Mouse (Mus musculus): ENCODE measurements around the gene Zp3. TPM values are rescaled to one million over a fixed set of nuclear protein-coding genes. Genes with fewer than 3 reads are reported as not detected.

The Zp3 gene
- polyA plus RNA-seq, 1 experiment from 2014 or later, result not detected

GRCm38 (mm10) chr5:135946621-135947020, 33.3 kb upstream of the Zp3 start:
- no peak for ATAC-seq (ENCODE audit: insufficient number of reproducible peaks, insufficient read depth, low FRiP score, low TSS enrichment, low read depth)
- WGBS, result 71% methylated on average over 5 of the region's 5 CpGs
- Histone ChIP-seq H3K27ac (no peak overlapping the region), H3K4me3 (no peak overlapping the region), H3K27me3 (no peaks in the 10 kb centered on the region), H3K4me2 (no peak overlapping the region), H3K9ac (no peak overlapping the region), H3K9me3 (no peaks in the 10 kb centered on the region), H3K36me3 (no peaks in the 10 kb centered on the region), H3K4me1 (peaks cover 5% of the 10 kb centered on the region; the same call in 1 of the 2 replicates)

GRCm38 (mm10) chr5:135950710-135951412, 29.0 kb upstream of the Zp3 start:
- 81% methylated on average over 11 of the region's 11 CpGs for WGBS
- Histone ChIP-seq H3K4me2 (no peak overlapping the region), H3K9ac (no peak overlapping the region), H3K9me3 (no peaks in the 10 kb centered on the region), H3K36me3 (no peaks in the 10 kb centered on the region), H3K4me3 (no peak overlapping the region), H3K4me1 (peaks cover 5% of the 10 kb centered on the region; the same call in 1 of the 2 replicates), H3K27me3 (no peaks in the 10 kb centered on the region), H3K27ac (no peak overlapping the region)
- no peak for ATAC-seq (ENCODE audit: insufficient number of reproducible peaks, insufficient read depth, low FRiP score, low TSS enrichment, low read depth)

GRCm38 (mm10) chr5:135951660-135952059, 28.2 kb upstream of the Zp3 start:
- H3K4me2 ChIP-seq, result no peak overlapping the region
- no peaks in the 10 kb centered on the region for H3K9me3 ChIP-seq
- no peaks in the 10 kb centered on the region for H3K27me3 ChIP-seq
- no peaks in the 10 kb centered on the region for H3K36me3 ChIP-seq
- WGBS, result 94% methylated on average over 2 of the region's 2 CpGs
- H3K27ac ChIP-seq, result no peak overlapping the region
- H3K9ac ChIP-seq, result no peak overlapping the region
- no peak overlapping the region for H3K4me3 ChIP-seq
- ATAC-seq (ENCODE audit: insufficient number of reproducible peaks, insufficient read depth, low FRiP score, low TSS enrichment, low read depth), result no peak
- H3K4me1 ChIP-seq, result 0 out of 2 replicates have a peak, but pooled peaks cover under 1% of the 10 kb centered on the region

- no peak overlapping the region for H3K27ac ChIP-seq
- H3K4me2 ChIP-seq, result no peak overlapping the region
- WGBS, result 96% methylated on average over 2 of the region's 2 CpGs
- no peaks in the 10 kb centered on the region for H3K27me3 ChIP-seq
- H3K9ac ChIP-seq, result no peak overlapping the region
- H3K9me3 ChIP-seq, result no peaks in the 10 kb centered on the region
- no peaks in the 10 kb centered on the region for H3K36me3 ChIP-seq
- no peak for ATAC-seq (ENCODE audit: insufficient number of reproducible peaks, insufficient read depth, low FRiP score, low TSS enrichment, low read depth)
- peaks cover 4% of the 10 kb centered on the region; the same call in 1 of the 2 replicates for H3K4me1 ChIP-seq
- H3K4me3 ChIP-seq, result no peak overlapping the region
Measured at GRCm38 (mm10) chr5:135952830-135953229, 27.1 kb upstream of the Zp3 start.

- no peak for ATAC-seq (ENCODE audit: insufficient number of reproducible peaks, insufficient read depth, low FRiP score, low TSS enrichment, low read depth)
- no peaks in the 10 kb centered on the region for H3K27me3 ChIP-seq
- H3K36me3 ChIP-seq, result no peaks in the 10 kb centered on the region
- peaks cover 16% of the 10 kb centered on the region for H3K4me1 ChIP-seq
- H3K4me3 ChIP-seq, result no peak overlapping the region
- 87% methylated on average over 9 of the region's 9 CpGs for WGBS
- peak overlapping the region; percentile 83 for H3K27ac ChIP-seq
- no peaks in the 10 kb centered on the region for H3K9me3 ChIP-seq
- H3K9ac ChIP-seq, result no peak overlapping the region
- peak overlapping the region; percentile 48 for H3K4me2 ChIP-seq
Measured at GRCm38 (mm10) chr5:135956300-135957206, 23.3 kb upstream of the Zp3 start.

GRCm38 (mm10) chr5:135957207-135957974, 22.5 kb upstream of the Zp3 start:
- Histone ChIP-seq H3K36me3 (no peaks in the 10 kb centered on the region), H3K9ac (peak overlapping the region; percentile 60), H3K4me2 (peak overlapping the region; percentile 48), H3K4me3 (peak overlapping the region; percentile 44), H3K4me1 (peaks cover 20% of the 10 kb centered on the region), H3K9me3 (no peaks in the 10 kb centered on the region), H3K27me3 (no peaks in the 10 kb centered on the region), H3K27ac (peak overlapping the region; percentile 85)
- WGBS, result 8% methylated on average over 28 of the region's 28 CpGs
- ATAC-seq (ENCODE audit: insufficient number of reproducible peaks, insufficient read depth, low FRiP score, low TSS enrichment, low read depth), result peak; percentile 83

- Histone ChIP-seq H3K9me3 (no peaks in the 10 kb centered on the region), H3K9ac (no peak overlapping the region), H3K27ac (peak overlapping the region; percentile 85), H3K27me3 (no peaks in the 10 kb centered on the region), H3K4me2 (peak overlapping the region; percentile 48), H3K4me3 (no peak overlapping the region), H3K4me1 (peaks cover 24% of the 10 kb centered on the region), H3K36me3 (no peaks in the 10 kb centered on the region)
- 88% methylated on average over 4 of the region's 4 CpGs for WGBS
- ATAC-seq (ENCODE audit: insufficient number of reproducible peaks, insufficient read depth, low FRiP score, low TSS enrichment, low read depth), result no peak
Measured at GRCm38 (mm10) chr5:135958367-135958766, 21.5 kb upstream of the Zp3 start.

- Histone ChIP-seq H3K36me3 (no peaks in the 10 kb centered on the region), H3K4me2 (no peak overlapping the region), H3K4me3 (no peak overlapping the region), H3K4me1 (peaks cover 24% of the 10 kb centered on the region), H3K27me3 (0 out of 2 replicates have a peak, but pooled peaks cover 4% of the 10 kb centered on the region), H3K9ac (no peak overlapping the region), H3K27ac (no peak overlapping the region), H3K9me3 (no peaks in the 10 kb centered on the region)
- ATAC-seq (ENCODE audit: insufficient number of reproducible peaks, insufficient read depth, low FRiP score, low TSS enrichment, low read depth), result no peak
- 90% methylated on average over 7 of the region's 7 CpGs for WGBS
Measured at GRCm38 (mm10) chr5:135959911-135960310, 20.0 kb upstream of the Zp3 start.

- Histone ChIP-seq H3K36me3 (no peaks in the 10 kb centered on the region), H3K27me3 (peaks cover 13% of the 10 kb centered on the region; the same call in 1 of the 2 replicates), H3K4me3 (no peak overlapping the region), H3K27ac (peak overlapping the region; percentile 96), H3K9ac (no peak overlapping the region), H3K4me1 (peaks cover 28% of the 10 kb centered on the region), H3K4me2 (peak overlapping the region; percentile 91), H3K9me3 (no peaks in the 10 kb centered on the region)
- 97% methylated on average over 15 of the region's 15 CpGs for WGBS
- no peak for ATAC-seq (ENCODE audit: insufficient number of reproducible peaks, insufficient read depth, low FRiP score, low TSS enrichment, low read depth)
Measured at GRCm38 (mm10) chr5:135960909-135961635, 18.8 kb upstream of the Zp3 start.

- Histone ChIP-seq H3K9me3 (no peaks in the 10 kb centered on the region), H3K4me3 (peak overlapping the region; percentile 68), H3K4me2 (peak overlapping the region; percentile 91), H3K27me3 (peaks cover 13% of the 10 kb centered on the region; the same call in 1 of the 2 replicates), H3K27ac (peak overlapping the region; percentile 96), H3K9ac (peak overlapping the region; percentile 37; the same call in 1 of the 2 replicates), H3K4me1 (peaks cover 24% of the 10 kb centered on the region), H3K36me3 (no peaks in the 10 kb centered on the region)
- no peak for ATAC-seq (ENCODE audit: insufficient number of reproducible peaks, insufficient read depth, low FRiP score, low TSS enrichment, low read depth)
- 2% methylated on average over 11 of the region's 11 CpGs for WGBS
Measured at GRCm38 (mm10) chr5:135962125-135962491, 17.8 kb upstream of the Zp3 start.

Data from embryonic facial prominence, embryonic 13.5 days (tissue).